Mouse (Mus musculus) retina, adult 2 months (tissue): ENCODE data around the gene Syne1.

Source experiments
- DNase-seq: peaks from one replicate; pipeline ENCODE4 v3.0.0-alpha.2; 2012; ENCODE audit warnings: low read depth, low spot score

Gene Syne1

DNA sequence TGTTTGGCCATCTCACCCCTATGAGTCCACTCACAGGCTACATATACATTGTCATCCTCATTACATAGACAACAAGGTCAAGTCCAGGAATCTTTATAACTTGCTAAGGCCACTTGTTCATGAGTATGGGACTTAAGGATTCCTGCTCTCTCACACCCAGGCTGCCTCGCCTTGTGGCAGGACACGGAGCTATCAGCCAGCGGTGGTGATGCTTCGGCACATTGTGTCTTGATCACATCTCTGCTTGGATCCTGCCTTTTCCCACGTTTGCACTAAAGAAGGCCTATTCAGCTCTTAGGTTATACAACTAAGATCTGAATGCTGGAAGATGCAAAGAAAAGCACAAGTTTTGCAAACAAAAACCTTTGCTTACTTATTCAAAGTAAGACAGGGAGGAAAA is 345.7 kb downstream of the Syne1 start:
- no peak for DNase-seq

DNA sequence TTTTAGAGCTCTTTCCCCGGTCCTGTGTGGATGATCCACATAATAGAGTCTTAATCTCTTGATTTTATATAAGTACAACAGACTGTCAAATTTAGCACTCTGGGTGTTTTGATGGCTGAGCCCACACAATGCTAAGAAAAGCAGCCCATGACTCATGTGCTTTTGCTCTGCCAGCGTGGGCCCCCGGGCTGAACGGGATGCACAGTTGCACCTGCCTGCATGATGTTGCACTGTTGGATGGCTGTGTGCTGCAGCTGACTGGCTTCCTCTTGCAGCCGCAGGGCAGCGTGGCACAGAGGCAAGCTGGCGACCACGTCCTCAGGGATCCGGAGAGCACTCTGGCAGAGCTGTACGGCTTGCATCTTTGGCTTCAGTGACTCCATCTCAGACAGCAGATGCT is 347.4 kb downstream of the Syne1 start:
- peak; percentile 9 for DNase-seq

DNA sequence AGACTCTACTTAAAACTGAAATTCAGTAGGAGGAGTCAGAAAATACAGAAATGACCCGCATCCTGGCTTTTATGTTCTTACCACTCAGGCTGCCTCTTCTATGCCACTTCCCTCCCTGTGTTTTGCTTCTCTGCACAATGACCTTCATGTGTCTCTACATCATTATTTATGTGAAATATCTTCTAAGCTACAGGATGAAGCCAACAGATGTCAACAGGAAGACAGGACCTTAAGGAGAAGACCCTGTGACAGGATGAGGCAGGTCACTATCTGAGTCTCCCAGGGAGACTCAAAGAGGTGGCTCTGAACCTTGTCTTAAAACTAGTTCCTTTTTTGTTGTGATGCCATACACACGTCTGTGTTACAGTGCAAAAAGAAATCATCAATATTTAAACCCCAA is 353.9 kb downstream of the Syne1 start:
- no peak for DNase-seq

DNA sequence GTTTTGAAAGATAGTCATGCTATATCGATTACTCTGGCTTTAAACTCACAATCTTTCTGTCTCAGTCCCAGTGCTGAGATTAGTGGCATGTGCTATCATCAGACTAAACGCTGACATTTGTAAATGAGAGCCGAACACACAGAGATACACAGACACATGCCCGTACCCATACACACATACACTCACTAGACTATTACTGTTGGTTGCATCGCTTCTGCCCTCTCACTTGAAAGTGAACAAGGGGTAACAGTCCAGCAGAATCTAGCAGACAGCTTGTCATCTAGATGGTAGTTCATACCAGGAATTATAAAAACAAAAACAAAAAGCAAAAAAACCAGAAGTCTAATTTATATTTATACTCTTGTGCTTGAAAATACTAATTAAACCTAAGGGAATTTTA is 355.0 kb downstream of the Syne1 start:
- no peak for DNase-seq

DNA sequence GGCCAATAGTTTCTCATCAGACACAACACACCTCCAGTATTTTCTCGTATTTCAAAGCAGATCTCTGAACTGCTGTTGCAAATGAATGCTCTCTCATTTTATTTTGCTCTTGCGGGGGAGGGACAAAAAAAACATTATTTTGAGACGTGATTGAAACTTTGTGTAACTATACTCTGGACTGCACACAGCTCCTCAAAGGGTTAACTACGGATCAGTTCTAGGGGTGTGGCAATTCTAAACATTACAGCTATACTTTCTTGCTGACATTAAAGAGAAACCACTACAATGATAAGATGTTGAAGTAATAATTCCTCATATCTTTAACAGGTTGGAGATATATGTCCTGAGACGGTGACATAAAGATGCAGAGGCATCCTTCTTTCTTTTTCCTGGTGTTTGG is 356.0 kb downstream of the Syne1 start:
- no peak for DNase-seq

DNA sequence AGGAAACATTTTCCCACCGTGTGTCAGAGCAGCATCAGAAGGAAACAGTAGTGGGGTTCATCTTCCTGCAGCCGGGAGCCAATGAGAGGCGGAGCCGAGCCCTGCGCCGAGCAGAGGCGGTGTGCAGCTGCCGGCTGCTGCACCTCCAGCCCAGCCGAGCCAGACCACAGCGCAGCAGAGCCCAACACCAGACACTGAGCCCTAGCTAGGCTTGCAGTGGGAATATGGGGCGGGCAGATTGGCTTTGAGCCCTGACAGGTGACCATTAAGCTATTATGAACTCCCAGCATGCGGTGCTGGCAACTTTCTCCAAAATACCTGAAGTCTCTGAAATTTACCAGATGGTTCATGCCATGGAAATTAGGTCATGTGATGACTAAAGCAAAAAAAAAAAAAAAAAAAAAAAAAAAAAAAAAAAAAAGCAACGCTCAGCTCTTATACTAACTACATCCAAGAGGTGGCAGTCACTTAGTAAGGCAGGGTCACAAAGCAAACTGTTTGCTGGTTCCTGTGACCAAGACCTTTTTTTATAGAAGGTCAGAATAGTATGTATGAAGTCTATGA is 356.5 kb downstream of the Syne1 start:
- DNase-seq = peak; percentile 20

DNA sequence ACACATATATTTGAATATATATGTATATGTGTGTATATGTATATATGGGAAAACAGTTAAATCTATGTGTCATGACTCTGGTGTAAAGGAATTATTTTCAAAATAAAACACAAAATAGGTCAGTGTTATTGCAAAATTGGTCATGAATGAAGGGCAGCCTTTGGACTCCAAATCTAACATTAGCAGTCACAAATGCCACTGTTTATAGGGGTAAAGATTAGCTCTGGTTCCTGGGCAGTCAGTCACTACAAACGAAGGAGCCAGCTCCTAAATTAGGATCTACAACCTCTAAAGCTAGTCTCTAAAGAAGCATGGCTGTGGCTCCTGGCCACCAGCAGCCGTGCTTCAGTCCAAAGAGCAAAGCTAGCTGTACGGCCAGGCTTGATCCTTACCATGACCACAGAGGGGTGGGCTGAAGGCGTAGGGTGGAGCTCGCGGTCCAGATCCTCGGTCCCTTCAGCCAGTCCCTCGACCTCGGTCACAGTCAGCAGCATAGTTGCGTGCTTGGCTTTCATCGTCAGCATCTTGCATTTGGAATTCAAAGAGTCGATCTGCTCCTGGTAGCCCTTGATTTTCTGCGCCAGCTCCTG is 357.1 kb downstream of the Syne1 start:
- DNase-seq = no peak

DNA sequence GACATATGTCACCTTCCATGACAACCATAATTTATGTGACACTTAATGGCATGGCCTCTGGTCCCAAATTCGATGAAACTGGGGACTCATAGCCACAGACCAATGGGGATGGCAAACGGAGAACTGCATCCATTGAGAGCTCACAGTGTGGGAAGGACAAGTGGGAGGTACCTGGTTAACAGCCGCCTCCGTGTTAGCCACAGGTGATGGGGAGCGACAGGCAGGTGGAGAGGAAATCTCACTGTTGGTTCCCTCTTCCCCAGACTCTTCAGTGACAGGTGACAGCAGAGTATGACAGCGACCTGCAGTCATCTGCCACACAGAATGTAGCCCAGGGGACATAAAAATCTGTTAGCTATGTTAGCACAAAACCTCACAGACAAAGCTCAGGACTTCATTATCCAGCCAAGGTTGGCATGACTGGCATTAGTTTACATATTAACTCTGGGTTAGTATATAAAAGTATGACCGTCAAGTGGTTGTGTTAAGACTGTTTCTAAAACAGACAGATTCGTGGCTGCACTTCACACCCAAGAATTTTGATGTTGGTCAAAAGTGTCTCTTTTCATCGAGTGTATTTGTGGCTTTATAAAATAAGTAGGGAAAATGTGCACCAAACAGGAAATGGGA is 358.3 kb downstream of the Syne1 start:
- DNase-seq = no peak

DNA sequence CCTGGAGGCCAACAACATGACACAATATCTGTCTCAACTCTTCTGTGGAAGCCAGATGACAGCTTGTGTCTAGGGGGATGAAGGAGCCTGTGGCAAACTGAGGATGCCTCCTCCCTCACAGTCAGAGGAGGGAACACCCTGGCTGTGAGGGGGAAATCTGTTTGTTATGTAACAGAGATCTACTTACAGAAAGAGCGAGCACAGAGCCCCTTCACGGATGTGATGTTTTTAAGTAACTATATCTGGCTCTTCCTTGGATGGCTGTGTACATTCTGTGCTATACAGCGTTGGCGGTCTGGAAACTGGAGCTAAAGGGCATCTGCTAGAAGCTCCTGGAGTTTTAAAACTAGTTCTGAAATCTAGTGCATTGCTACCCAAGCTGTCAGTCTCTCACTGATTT is 360.5 kb downstream of the Syne1 start:
- DNase-seq = no peak

DNA sequence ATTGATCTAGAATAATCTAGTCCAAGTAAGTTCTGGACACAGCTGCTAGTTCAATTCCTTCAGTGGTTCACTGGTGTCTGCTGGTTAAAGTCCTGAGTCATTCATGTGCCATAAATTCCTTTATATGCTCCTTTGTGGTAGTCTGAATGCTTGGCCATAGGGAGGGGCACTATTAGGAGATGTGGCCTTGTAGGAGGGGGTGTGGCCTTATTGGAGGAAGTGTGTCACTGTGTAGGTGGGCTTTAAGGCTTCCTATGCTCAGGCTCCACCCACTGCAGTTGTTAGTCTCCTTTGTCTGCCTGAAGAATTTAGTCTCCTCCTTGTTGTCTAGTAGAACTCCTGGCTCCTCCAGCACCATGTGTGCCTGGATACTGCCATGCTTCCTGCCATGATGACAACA is 362.4 kb downstream of the Syne1 start:
- DNase-seq = no peak

DNA sequence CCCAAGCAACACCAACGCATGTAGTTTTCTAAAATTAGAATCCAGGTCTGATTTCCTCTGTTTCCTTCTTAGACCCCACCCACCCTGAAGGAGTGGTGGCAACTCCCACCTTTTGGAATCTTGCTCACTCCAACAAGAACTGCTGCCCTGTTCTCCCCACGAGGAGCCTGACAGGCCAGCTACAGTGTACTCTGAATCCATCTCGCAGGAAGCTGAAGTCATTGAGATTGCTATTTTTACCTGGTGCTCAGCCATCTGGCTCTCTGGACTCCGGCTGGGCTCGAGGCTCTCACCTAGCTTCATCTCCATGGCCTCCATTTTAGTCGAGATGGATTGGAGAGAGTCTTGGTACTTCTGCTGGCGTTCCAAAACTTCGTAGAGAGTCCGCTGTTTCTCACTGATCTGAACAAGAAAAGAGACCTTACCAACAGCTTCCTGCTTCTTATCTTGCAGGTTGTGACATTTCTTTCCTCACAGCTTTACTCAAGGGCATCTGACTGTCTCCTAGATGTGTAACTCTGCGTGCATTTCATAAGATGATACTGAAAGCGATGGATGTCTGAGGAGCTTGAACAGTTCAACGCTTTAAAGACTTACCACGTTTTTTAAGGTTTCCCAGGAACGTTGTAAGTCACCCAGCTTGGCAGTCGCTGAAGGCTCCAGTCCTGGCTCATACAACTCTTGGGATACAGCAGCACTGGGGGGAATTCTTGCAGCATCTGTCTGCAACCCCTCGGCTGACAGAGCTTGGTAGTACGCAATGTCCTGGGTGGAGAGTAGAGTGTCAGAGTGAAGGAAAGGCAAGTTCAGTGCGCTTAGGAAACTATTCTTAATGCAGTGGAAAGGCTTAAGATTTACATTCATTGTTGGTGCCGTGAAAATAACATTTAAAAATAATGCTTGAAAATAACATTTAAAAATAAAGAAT is 365.9 kb downstream of the Syne1 start:
- no peak for DNase-seq

DNA sequence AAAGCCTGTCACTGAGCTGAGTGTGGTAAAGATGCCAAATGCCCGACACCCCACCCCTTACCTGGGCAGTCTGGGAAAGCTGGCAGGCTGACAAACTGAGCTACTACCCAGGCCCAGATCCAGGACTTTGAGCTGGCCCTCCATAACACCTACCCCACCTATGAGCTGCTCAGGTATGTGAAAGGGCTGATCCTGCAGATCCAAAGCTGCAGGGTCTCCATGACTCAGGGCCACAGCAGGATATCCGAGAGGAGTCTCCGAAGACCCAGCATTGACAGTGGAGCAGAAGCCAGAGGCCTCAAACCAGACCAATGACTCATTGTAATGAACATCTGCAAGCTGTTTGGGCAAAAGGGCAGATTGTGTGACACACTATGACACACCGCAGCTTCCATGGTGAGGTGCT is 369.5 kb downstream of the Syne1 start:
- DNase-seq = no peak

DNA sequence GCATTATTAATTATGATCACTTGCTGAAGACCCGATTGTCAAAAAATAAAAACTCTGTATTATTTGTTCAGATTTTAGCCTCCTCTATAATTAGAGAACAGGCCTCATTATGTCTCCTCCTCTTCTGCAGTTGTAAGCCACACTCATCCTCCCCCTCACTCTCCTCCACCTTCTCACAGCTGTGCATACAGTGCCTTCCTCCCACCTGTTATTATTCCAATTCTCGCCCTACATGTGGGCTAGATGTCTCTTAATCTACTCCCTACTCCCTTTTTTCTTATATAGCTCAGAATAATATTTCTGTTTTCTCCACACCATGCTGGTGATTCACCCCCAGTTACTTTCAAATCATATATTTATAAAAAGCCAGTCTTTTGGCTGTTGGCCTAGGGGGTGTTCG is 371.4 kb downstream of the Syne1 start:
- no peak for DNase-seq

DNA sequence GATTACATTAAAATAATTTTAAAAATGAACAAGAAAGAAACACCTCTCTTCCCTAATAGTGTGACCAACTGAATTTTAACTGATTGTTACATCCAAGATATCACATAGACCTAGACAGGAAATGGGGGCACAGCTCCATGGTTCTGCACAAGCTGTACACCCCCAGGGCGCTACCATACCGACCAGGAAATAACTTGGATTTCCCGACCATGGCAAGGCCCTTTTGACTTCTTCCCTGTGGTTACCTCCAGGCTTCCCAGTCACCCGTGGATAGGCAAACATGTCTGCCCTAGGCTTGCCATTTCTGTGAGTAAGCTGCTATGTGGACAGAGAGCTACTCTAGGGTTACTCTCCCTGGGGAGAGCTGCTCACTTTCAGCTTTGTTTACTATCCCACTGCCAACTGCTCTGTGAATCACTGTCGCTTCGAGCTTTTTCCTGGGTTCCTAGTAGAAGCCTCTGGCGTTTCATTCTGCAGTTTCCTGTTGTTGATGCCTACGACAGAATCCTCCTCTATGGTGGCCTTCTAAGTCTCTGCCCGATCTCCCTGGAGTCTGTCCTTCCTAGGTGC is 373.8 kb downstream of the Syne1 start:
- DNase-seq = no peak

DNA sequence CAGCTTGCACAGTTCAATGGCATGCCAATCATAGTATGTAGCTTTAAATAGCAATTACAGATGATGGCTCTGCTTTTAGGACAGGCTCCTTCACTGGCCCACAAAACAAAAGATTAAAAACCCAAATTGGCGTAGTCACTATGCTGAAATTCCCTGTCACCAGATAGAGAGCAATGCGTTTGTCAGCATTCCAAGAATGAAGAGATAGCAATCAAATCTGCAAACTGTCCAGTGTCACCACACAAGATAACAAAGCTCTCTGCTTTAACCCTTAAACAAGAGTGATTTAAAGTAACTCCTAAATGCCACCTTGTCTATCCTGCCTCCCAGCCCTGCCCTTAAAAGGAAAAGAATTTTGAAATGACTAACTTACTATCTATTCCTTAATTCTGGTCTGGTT is 374.9 kb downstream of the Syne1 start:
- no peak for DNase-seq

DNA sequence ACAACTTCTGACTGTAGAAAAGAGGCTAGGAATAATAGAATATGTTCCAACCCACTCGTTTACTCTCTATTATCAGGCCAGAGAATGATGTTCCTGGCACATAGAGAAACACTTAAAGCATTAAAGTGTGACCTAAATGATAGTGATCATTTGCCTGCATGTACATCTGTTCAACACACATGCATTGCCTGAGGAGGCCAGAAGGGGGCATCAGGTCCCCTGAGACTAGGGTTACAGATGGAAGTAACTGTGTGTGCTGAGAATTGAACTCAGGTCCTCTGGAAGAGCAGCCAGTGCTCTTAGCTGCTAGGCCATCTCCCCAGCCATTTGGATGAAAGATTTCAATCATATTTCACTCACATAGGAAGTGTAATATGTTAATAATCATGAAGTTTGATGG is 380.9 kb downstream of the Syne1 start:
- no peak for DNase-seq

DNA sequence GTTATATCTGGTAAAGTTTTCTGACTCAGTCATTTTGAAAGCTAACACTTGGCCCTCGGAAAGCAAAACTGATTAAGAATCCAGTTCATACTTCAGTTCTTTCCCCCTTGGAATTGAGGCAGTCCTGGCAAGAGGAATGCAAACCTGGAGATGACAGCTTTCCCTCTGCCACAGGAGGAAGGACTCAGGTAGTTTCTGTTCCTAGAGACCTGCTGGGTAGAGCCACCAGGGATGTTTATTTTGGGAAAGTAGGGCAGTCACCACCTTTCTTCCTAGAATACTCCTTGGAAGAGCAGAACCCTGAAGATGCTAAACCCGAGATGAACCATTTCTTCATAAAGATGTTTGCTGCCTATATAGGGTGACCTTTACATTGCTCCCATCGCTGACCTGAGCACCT is 383.8 kb downstream of the Syne1 start:
- DNase-seq = no peak

DNA sequence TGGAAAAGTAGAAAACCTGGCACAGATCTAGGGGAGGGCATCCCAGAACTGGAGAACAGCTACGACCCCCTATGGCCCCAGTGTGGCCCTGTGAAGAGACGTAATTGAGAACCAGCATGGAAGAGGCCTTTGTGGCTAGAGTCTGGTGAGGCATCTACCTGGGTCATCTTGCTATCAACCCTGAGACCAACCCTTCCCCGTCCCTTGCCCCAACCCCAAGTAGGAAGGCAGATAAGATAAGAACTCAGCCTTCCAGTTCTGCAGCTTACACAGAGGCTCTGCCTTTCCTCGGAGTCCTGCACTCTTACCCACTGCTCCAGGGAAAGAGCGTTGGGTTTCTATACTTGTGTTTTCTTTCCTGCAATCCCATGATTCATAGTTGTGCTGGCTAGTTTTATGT is 385.8 kb downstream of the Syne1 start:
- DNase-seq = no peak

DNA sequence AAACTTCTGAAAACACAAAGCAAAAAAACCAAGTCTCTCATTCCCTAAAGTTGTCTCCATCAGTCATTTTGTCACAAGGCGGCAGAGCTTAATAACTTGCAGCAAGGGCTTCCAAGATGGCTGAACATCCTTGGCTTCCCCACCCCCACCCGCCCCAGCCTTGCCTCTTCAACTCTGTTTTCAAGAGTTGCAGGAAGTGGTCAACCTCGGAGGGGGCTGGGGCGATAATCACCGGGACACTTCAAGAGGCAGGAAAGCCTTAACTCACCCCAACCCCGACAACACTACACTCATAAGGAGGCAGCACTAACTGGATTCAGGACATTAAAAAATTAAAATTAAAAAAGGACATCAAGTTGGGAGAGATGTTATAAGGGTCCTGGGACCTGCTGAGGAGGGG is 387.5 kb downstream of the Syne1 start:
- no peak for DNase-seq

DNA sequence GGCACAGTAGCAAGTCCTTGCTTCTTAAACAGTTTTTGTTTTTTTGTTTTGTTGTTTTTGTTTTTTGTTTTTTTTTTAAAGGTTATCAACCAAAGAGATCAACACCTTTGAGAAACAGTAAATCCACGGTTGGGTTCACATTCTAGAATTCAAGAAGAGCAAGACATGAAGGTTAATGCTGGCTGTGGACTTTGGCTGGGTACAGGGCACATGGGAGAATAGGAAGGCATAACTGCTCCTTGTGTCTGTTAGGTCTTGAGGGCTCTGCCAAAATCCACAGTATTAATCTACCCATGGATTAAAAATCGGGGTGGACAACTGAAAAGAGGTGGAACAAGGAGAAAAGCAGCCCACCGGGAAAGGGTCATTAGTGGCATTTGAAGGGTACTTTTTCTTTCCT is 388.0 kb downstream of the Syne1 start:
- DNase-seq = no peak

DNA sequence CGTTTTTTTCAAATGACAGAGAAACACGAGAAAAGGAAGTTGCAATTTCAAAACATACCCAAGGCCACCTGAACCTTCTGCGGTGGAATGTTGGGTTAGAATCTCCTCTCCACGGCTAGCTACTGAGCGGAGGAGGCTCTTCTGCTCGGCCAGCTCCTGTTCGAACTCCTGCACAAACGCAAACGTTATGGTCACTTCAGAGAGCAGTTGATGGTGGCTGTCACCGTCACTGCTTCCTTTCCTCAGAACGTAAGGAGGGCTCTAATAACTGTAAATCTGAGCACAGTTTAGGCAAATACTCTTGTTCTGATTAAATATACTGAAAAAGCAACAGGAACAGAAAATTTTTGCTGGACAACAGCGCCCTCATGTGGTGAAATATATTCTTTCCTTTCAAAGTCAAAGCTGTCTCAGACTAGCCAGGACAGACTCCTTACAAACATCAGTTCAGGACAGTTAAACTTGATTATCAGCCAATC is 389.8 kb downstream of the Syne1 start:
- DNase-seq = peak; percentile 33

DNA sequence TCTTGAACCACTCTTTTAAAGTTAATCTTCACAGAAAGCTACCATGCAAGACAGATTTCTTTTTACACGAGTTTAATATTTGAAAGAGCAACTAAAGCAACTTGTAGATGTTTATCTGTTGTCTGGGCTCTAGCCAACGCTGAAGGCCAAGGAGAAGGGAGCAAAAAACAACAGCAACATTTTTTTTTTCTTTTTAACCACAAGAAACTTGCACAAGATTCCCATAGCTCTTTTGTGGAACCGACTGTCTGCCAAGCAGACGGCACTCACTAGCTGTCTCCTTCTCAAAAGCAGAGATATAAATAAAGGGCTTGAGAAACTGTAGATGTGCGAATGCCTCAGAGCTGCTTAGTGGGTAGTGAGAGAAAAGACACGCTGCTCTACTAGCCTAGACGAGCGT is 391.6 kb downstream of the Syne1 start:
- DNase-seq = no peak
